Mouse (Mus musculus) testis, adult 2 months (tissue): Measurements from ENCODE around the gene Pde4d.

Experiments used
- CTCF ChIP-seq: fragments of 200-500 bp; IDR thresholded peaks from 2 replicates; pipeline ENCODE4 v1.5.1; 2012; ENCODE audit warnings: low read depth, mild to moderate bottlenecking, inconsistent platforms, low read length, moderate library complexity; ENCODE audit not compliant: control insufficient read depth, insufficient read depth, insufficient replicate concordance
- POLR2A ChIP-seq: fragments of 200-500 bp; IDR thresholded peaks from 2 replicates; pipeline ENCODE4 v1.6.1; 2012; ENCODE audit warnings: low read depth, mild to moderate bottlenecking, inconsistent platforms, low read length, moderate library complexity; ENCODE audit not compliant: control insufficient read depth

GRCm38 (mm10) chr13:109915964-109916363, 1466.2 kb downstream of the Pde4d start:
- TF ChIP-seq CTCF (no peak), POLR2A (no peak)
